Mouse (Mus musculus) brown adipose tissue, adult 24 weeks (tissue): ENCODE results near the gene Bhmt. TPM values are rescaled to one million over a fixed set of nuclear protein-coding genes. Genes with fewer than 3 reads are reported as not detected.

Source experiments
- polyA plus RNA-seq: library from polyadenylated mRNA; stranded (reverse); fragments of >200 nt; gene quantifications from 2 replicates; pipeline ENCODE4 v1.2.4, GENCODE M21; 2012; ENCODE audit not compliant: missing spikeins, insufficient read depth, insufficient read length

The Bhmt gene
- polyA plus RNA-seq, 1 experiment = 2.1 TPM

Other genes starting within 250 kb of the Bhmt start
- 7.0 TPM in 2 replicates for gene Jmy, start 138.2 kb downstream of the Bhmt start, polyA plus RNA-seq
- gene Bhmt2, start 36.3 kb upstream of the Bhmt start, polyA plus RNA-seq = not detected in 2 replicates
- not detected in 2 replicates for gene Dmgdh, start 36.5 kb upstream of the Bhmt start, polyA plus RNA-seq
- 21.6 and 35.6 TPM in 2 replicates for gene Arsb, start 133.7 kb upstream of the Bhmt start, polyA plus RNA-seq